Comparison of ENCODE assay signal across 8 mouse cellular contexts in the genomic region with DNA sequence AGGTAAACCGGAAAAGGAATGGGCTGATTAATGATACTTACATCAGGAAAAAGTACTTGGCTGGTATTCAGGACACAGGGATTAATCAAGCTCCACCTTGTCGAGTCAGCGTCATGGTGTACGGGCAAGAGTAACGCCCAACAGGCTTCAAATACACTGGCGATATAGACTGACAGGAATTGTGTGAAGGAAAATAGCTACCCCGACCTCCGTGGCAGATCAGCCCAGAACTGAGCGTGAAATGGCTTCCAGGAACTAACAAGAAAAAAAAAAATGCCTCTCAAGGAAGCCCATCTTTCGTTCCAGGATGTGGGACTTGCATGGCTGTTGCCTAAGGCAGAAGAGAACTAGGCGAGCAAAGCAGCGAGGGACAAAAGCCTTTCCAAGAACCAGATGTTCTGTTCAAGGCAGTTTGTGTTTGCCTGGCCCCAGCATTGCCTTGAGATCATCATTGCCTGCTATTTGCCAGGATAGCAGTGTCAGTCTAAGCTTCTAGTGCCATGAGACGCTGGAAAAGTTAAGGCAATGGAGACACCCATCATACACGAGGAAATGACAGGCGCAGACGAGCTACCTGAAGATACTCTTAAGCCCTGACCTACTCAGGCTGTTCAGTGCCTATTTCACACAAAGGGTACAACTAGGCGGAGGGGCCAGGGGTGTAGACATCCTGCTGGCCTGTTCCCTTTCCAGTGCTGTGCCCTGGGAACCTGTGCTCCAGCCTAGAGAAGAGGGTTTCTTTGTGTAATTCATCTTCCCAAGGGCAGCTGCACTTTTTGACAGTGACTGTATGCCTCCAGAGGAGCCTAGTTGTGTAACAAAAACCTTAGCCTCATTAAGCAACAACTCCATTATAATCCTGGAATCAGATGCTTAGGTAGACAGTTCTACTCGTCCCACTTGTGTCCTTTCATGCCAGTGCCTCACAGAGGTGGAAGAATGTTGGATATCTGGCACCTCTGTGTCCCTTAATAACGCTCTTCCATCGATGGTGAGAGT. TPM values are rescaled to one million over a fixed set of nuclear protein-coding genes. Genes with fewer than 3 reads are reported as not detected.
DNase-seq lines count a peak whose midpoint lies in the region; ATAC-seq and TF ChIP-seq lines count a peak whose summit lies in the region.

No protein-coding gene starts in this region.

- no peaks in the 10 kb centered on the region for H3K27me3 ChIP-seq in lung, embryonic 14.5 days (ENCODE audit: insufficient read depth, low read length)

- H3K9me3 ChIP-seq in lung, embryonic 14.5 days (ENCODE audit: low read depth, low read length): no peaks in the 10 kb centered on the region

- peaks cover 5% of the 10 kb centered on the region; the same call in 1 of the 2 replicates for H3K36me3 ChIP-seq in lung, embryonic 14.5 days (ENCODE audit: insufficient read depth)

- DNase-seq in ovary, adult 18-20 months (ENCODE audit: low spot score): peak; percentile 6
- no peak for DNase-seq in ovary, postnatal 14 days (ENCODE audit: low spot score)
- peak; percentile 19 to 44 for DNase-seq in cerebellum, postnatal 14 days
- peak; percentile 39 to 50 for DNase-seq in heart, adult 18-20 months
- DNase-seq in kidney, adult 11 months: peak; percentile 37
- peak; percentile 61 for DNase-seq in lung, embryonic 14.5 days
- DNase-seq in ovary, postnatal 36 days (ENCODE audit: low spot score): peak; percentile 17
- DNase-seq in frontal cortex, postnatal 36 days (ENCODE audit: low spot score in 2 of 2): no peak

- peak overlapping the region; percentile 90 for H3K27ac ChIP-seq in lung, embryonic 14.5 days (ENCODE audit: low read depth)

- ATAC-seq in lung, embryonic 14.5 days (ENCODE audit: insufficient read depth): peak; percentile 22; the same call in 1 of the 2 replicates

- 32% methylated on average over 20 of the region's 20 CpGs for WGBS in lung, embryonic 14.5 days

- peak overlapping the region; percentile 99 for H3K4me3 ChIP-seq in lung, embryonic 14.5 days (ENCODE audit: low read depth, low read length)

- H3K4me1 ChIP-seq in lung, embryonic 14.5 days (ENCODE audit: insufficient read depth): 0 out of 2 replicates have a peak, but pooled peaks cover 3% of the 10 kb centered on the region

- H3K9ac ChIP-seq in lung, embryonic 14.5 days: peak overlapping the region; percentile 98

- TF ChIP-seq CTCF in lung, embryonic 14.5 days (IDR thresholded peaks at IDR 0.05; ENCODE audit: low read depth): no peak

- peak overlapping the region; percentile 69 for H3K4me2 ChIP-seq in lung, embryonic 14.5 days

RNA-seq across cellular contexts. Expression of gene Cnot6, which starts 1.1 kb away (rescaled TPM):
- 10 to 100 TPM; 21.0 to 21.5 TPM for total RNA-seq in heart, adult 18-20 months (2021)
- polyA plus RNA-seq in lung, embryonic 14.5 days (2014; fragmentation: Nextera tagmentation; extraction: Ambion mirVana): 73.1 and 76.0 TPM in 2 replicates

RNA-seq across cellular contexts. Expression of gene Scgb3a1, which starts 50.2 kb away (rescaled TPM):
- 100 to 1,000 TPM in 1 of 2 experiments, not detected in 1; 127 TPM for total RNA-seq in heart, adult 18-20 months (2021)
- not detected in 2 replicates for polyA plus RNA-seq in lung, embryonic 14.5 days (2014; fragmentation: Nextera tagmentation; extraction: Ambion mirVana)

Comparison
In these comparisons a context has a peak if more than half of its experiments do, and no peak if none do; other contexts are left out.
1. DNase-seq: peak in ovary, adult 18-20 months (single experiment), cerebellum, postnatal 14 days (2 of 2), heart, adult 18-20 months (2 of 2), kidney, adult 11 months (single experiment), lung, embryonic 14.5 days (single experiment) and ovary, postnatal 36 days (single experiment); none in ovary, postnatal 14 days (single experiment) and frontal cortex, postnatal 36 days (0 of 2).